Mouse (Mus musculus) bone marrow, adult 2 months (tissue): ENCODE results near the gene Hnrnpa2b1.

Experiments
- CTCF ChIP-seq: fragments of 200-500 bp; IDR thresholded peaks from 2 replicates; pipeline ENCODE4 v1.5.1; 2011; ENCODE audit warnings: low read length, control low read depth; ENCODE audit not compliant: control insufficient read depth, insufficient read depth
- POLR2A ChIP-seq: fragments of 200-500 bp; IDR thresholded peaks from 2 replicates; pipeline ENCODE4 v1.6.1; 2011; ENCODE audit warnings: low read depth, mild to moderate bottlenecking, control low read depth, low read length, borderline replicate concordance; ENCODE audit not compliant: control insufficient read depth

DNA sequence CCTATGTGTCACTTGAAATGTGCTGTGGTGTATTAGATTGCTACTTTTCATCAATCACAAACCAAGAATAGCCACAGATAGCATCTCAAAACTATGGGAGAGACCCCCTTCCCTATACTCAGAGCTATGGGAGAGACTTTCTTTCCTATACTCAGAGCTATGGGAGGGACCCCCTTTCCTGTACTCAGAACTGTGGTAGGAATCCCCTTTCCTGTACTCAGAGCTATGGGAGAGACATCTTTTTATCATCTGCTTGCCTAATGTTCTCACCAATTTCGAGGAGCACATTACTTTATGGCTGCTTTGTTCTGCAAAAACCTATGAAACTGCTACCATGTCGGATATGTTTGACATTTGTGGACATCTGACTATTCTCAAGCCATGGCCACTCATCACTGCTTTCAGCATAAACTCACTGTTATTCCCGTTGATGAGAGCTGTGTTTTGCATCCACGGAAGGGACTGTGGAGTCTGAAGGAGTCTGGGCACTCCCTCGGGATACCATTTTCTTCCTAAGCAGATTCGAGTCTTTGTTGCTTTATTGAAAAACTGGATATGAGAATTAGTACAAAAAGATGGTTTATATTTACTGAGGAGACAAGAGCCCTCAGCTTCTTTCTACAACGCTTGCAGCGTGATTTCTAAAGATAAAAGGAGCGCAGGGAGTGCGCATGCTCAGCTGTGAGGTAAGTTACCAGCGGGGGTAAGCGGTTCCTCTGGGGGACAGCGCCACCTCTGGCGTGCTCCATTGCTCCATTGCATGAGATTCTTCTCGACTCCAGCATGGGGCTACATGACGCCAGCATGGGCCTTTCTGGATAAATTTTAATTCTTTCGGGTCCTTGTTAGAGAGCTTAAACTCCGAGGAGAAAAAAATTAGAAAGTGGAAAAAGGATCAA, 39.3 kb upstream of the Hnrnpa2b1 start:
- no peak for TF ChIP-seq POLR2A
- peak; percentile 88 for TF ChIP-seq CTCF
